ENCODE assay signal across 8 mouse cellular contexts in genomic region chr8:22376903-22377302, GRCm38 (mm10). TPM values are rescaled to one million over a fixed set of nuclear protein-coding genes. Genes with fewer than 3 reads are reported as not detected.
A peak's percentile ranks its signal among the peaks of the same experiment; 100 is the strongest.
DNase-seq lines count a peak whose midpoint lies in the region; ATAC-seq and TF ChIP-seq lines count a peak whose summit lies in the region.

No protein-coding gene starts in this region.

- no peaks in the 10 kb centered on the region for H3K9me3 ChIP-seq in MEL (replicated peaks; ENCODE audit: insufficient read depth, low read length)
- no peaks in the 10 kb centered on the region for H3K9me3 ChIP-seq in embryonic facial prominence, embryonic 10.5 days
- H3K9me3 ChIP-seq in heart, embryonic 13.5 days = no peaks in the 10 kb centered on the region
- no peaks in the 10 kb centered on the region for H3K9me3 ChIP-seq in kidney, embryonic 16.5 days (ENCODE audit: low read length)

- no peak overlapping the region for H3K4me2 ChIP-seq in heart, embryonic 13.5 days
- no peak overlapping the region for H3K4me2 ChIP-seq in kidney, embryonic 16.5 days (replicated peaks; ENCODE audit: low read depth, low read length)

- peak; percentile 37; the same call in 1 of the 2 replicates for ATAC-seq in heart, embryonic 13.5 days (ENCODE audit: extremely low read depth, insufficient number of reproducible peaks, low FRiP score, low TSS enrichment)
- ATAC-seq in kidney, embryonic 16.5 days (ENCODE audit: low FRiP score, low TSS enrichment) = peak; percentile 80; the same call in 1 of the 2 replicates

- no peaks in the 10 kb centered on the region for H3K27me3 ChIP-seq in MEL (ENCODE audit: control insufficient read depth in 1 of 2, insufficient read depth in 2 of 2, low read length in 2 of 2)
- H3K27me3 ChIP-seq in embryonic facial prominence, embryonic 10.5 days (replicated peaks; ENCODE audit: low read depth, poor library complexity, severe bottlenecking) = no peaks in the 10 kb centered on the region
- H3K27me3 ChIP-seq in heart, embryonic 13.5 days (replicated peaks) = no peaks in the 10 kb centered on the region
- no peaks in the 10 kb centered on the region for H3K27me3 ChIP-seq in kidney, embryonic 16.5 days (ENCODE audit: insufficient read depth, low read length)

- WGBS in embryonic facial prominence, embryonic 10.5 days = 48% methylated on average over 5 of the region's 5 CpGs
- 34% methylated on average over 5 of the region's 5 CpGs for WGBS in heart, embryonic 13.5 days
- WGBS in kidney, embryonic 16.5 days = 52% methylated on average over 5 of the region's 5 CpGs

- no peak overlapping the region for H3K9ac ChIP-seq in MEL (ENCODE audit: control insufficient read depth, low read depth, low read length, poor library complexity, severe bottlenecking)
- H3K9ac ChIP-seq in heart, embryonic 13.5 days = no peak overlapping the region
- no peak overlapping the region for H3K9ac ChIP-seq in kidney, embryonic 16.5 days (replicated peaks; ENCODE audit: low read length)

- no peaks in the 10 kb centered on the region for H3K4me1 ChIP-seq in MEL (ENCODE audit: control insufficient read depth in 1 of 2, insufficient read depth in 2 of 2, low read length in 2 of 2)
- no peaks in the 10 kb centered on the region for H3K4me1 ChIP-seq in embryonic facial prominence, embryonic 10.5 days
- H3K4me1 ChIP-seq in heart, embryonic 13.5 days = no peaks in the 10 kb centered on the region
- H3K4me1 ChIP-seq in kidney, embryonic 16.5 days (ENCODE audit: insufficient read depth, low read length) = no peaks in the 10 kb centered on the region

- peak; percentile 39 for DNase-seq in 3T3-L1 (ENCODE audit: low read depth, low spot score)
- DNase-seq in MEL (ENCODE audit: low read depth, low spot score) = peak; percentile 56
- DNase-seq in embryonic facial prominence, embryonic 10.5 days (ENCODE audit: low spot score) = peak; percentile 72
- DNase-seq in lung, postnatal 36 days = peak; percentile 75
- DNase-seq in testis, postnatal 10 days (ENCODE audit: low spot score) = peak; percentile 62
- no peak for DNase-seq in cerebellum, adult 11-12 months

- no peak for TF ChIP-seq EP300 in MEL (IDR thresholded peaks at IDR 0.05; ENCODE audit: low read depth in 1 of 2, low read length in 2 of 2)

- H3K36me3 ChIP-seq in MEL (ENCODE audit: control insufficient read depth in 1 of 2, insufficient read depth in 2 of 2, low read length in 2 of 2) = no peaks in the 10 kb centered on the region
- H3K36me3 ChIP-seq in embryonic facial prominence, embryonic 10.5 days (replicated peaks) = peaks cover 19% of the 10 kb centered on the region
- H3K36me3 ChIP-seq in heart, embryonic 13.5 days = peaks cover 40% of the 10 kb centered on the region
- peaks cover 30% of the 10 kb centered on the region; the same call in 1 of the 2 replicates for H3K36me3 ChIP-seq in kidney, embryonic 16.5 days (ENCODE audit: insufficient read depth, low read length)

- TF ChIP-seq RAD21 in MEL (IDR thresholded peaks at IDR 0.05; ENCODE audit: low read depth, low read length) = peak; percentile 48

- H3K27ac ChIP-seq in MEL (ENCODE audit: control insufficient read depth, low read depth, low read length) = no peak overlapping the region
- no peak overlapping the region for H3K27ac ChIP-seq in embryonic facial prominence, embryonic 10.5 days (replicated peaks)
- H3K27ac ChIP-seq in heart, embryonic 13.5 days (replicated peaks) = no peak overlapping the region
- H3K27ac ChIP-seq in kidney, embryonic 16.5 days (ENCODE audit: low read length) = no peak overlapping the region

- peak; percentile 58 to 75 (median 69) for TF ChIP-seq CTCF in MEL (IDR thresholded peaks at IDR 0.05 in 2 of 3, conservative IDR thresholded peaks at IDR 0.05 in 1 of 3; ENCODE audit: control insufficient read depth in 1 of 3, insufficient read depth in 1 of 3, low read depth in 2 of 3, low read length in 3 of 3, poor library complexity in 1 of 3, severe bottlenecking in 1 of 3)

- no peak for TF ChIP-seq POLR2A in MEL (IDR thresholded peaks at IDR 0.05; ENCODE audit: control insufficient read depth in 1 of 2, insufficient read depth in 1 of 2, low read depth in 1 of 2, low read length in 2 of 2, poor library complexity in 1 of 2)

- no peaks in the 10 kb centered on the region for H3K79me2 ChIP-seq in MEL (ENCODE audit: control insufficient read depth, insufficient read depth, low read length, poor library complexity)

- H3K4me3 ChIP-seq in MEL (ENCODE audit: control insufficient read depth in 1 of 2, insufficient read depth in 1 of 2, low read depth in 2 of 2, low read length in 2 of 2) = no peak overlapping the region
- H3K4me3 ChIP-seq in embryonic facial prominence, embryonic 10.5 days = no peak overlapping the region
- no peak overlapping the region for H3K4me3 ChIP-seq in heart, embryonic 13.5 days
- no peak overlapping the region for H3K4me3 ChIP-seq in kidney, embryonic 16.5 days (ENCODE audit: low read length)

TF ChIP-seq in MEL, 35 proteins besides CTCF, POLR2A, EP300 and RAD21:
- TF ChIP-seq USF2 (IDR thresholded peaks at IDR 0.05; ENCODE audit: borderline replicate concordance in 1 of 2, insufficient read depth in 1 of 2, low read depth in 1 of 2, low read length in 2 of 2) (no peak), MAFK (IDR thresholded peaks at IDR 0.05; ENCODE audit: borderline replicate concordance, low read depth, low read length) (no peak), SMC3 (IDR thresholded peaks at IDR 0.05; ENCODE audit: low read depth, low read length) (peak; percentile 43), UBTF (IDR thresholded peaks at IDR 0.05; ENCODE audit: borderline replicate concordance, insufficient read depth, low read depth, low read length) (no peak)

RNA-seq across cellular contexts. Expression of gene Slc25a15, which starts 21.5 kb away (rescaled TPM):
- total RNA-seq in MEL (2012; rRNA removed) = 16.0 and 21.7 TPM in 2 replicates
- 10 to 100 TPM in 1 of 2 experiments, not detected in 1; 11.4 TPM for polyA plus RNA-seq in MEL (2012; ENCODE audit: insufficient read depth in 1 of 2, insufficient read length in 2 of 2, low read depth in 1 of 2, low replicate concordance in 2 of 2, missing spikeins in 1 of 2)
- polyA plus RNA-seq in embryonic facial prominence, embryonic 10.5 days (2016; fragmentation: Nextera tagmentation; extraction: Ambion mirVana) = 16.3 and 18.0 TPM in 2 replicates
- polyA plus RNA-seq in heart, embryonic 13.5 days (2015; fragmentation: Nextera tagmentation; extraction: Ambion mirVana) = 11.7 and 11.9 TPM in 2 replicates
- 28.5 and 29.0 TPM in 2 replicates for polyA plus RNA-seq in kidney, embryonic 16.5 days (2015; fragmentation: Nextera tagmentation; extraction: Ambion mirVana)

RNA-seq across cellular contexts. Expression of gene Mrps31, which starts 34.3 kb away (rescaled TPM):
- 39.9 and 41.0 TPM in 2 replicates for total RNA-seq in MEL (2012; rRNA removed)
- polyA plus RNA-seq in MEL (2012; ENCODE audit: insufficient read depth in 1 of 2, insufficient read length in 2 of 2, low read depth in 1 of 2, low replicate concordance in 2 of 2, missing spikeins in 1 of 2) = 10 to 100 TPM in 1 of 2 experiments, not detected in 1; 34.0 TPM
- 42.4 and 43.2 TPM in 2 replicates for polyA plus RNA-seq in embryonic facial prominence, embryonic 10.5 days (2016; fragmentation: Nextera tagmentation; extraction: Ambion mirVana)
- 46.8 and 50.5 TPM in 2 replicates for polyA plus RNA-seq in heart, embryonic 13.5 days (2015; fragmentation: Nextera tagmentation; extraction: Ambion mirVana)
- polyA plus RNA-seq in kidney, embryonic 16.5 days (2015; fragmentation: Nextera tagmentation; extraction: Ambion mirVana) = 41.6 and 42.2 TPM in 2 replicates
